Mouse (Mus musculus): ENCODE measurements around the gene Hexa. TPM values are rescaled to one million over a fixed set of nuclear protein-coding genes. Genes with fewer than 3 reads are reported as not detected.

Gene Hexa
- total and polyA plus RNA-seq, 2 experiments from 2014 or later: 52.7 to 52.9 TPM

GRCm38 (mm10) chr9:59589703-59590439 is 50.5 kb downstream of the Hexa start:
- Histone ChIP-seq H3K4me2 (ENCODE audit: low read depth, low read length) (peak overlapping the region; percentile 51), H3K9me3 (ENCODE audit: low read length) (no peaks in the 10 kb centered on the region), H3K36me3 (ENCODE audit: insufficient read depth, low read length) (no peaks in the 10 kb centered on the region), H3K4me1 (ENCODE audit: insufficient read depth, low read length) (peaks cover 9% of the 10 kb centered on the region; the same call in 1 of the 2 replicates), H3K4me3 (ENCODE audit: low read length) (no peak overlapping the region), H3K9ac (replicated peaks; ENCODE audit: low read length) (no peak overlapping the region), H3K27ac (peak overlapping the region; percentile 79; the same call in 1 of the 2 replicates), H3K27me3 (ENCODE audit: insufficient read depth, low read length) (no peaks in the 10 kb centered on the region)
- WGBS: 81% methylated on average over 10 of the region's 10 CpGs
- DNase-seq (ENCODE audit: low spot score) (no peak), ATAC-seq (no peak)
- no peak for TF ChIP-seq CTCF (IDR thresholded peaks at IDR 0.05; ENCODE audit: low read depth)

GRCm38 (mm10) chr9:59601661-59602060 is 62.3 kb downstream of the Hexa start:
- Histone ChIP-seq H3K36me3 (ENCODE audit: insufficient read depth, low read length) (peaks cover 18% of the 10 kb centered on the region), H3K9ac (replicated peaks; ENCODE audit: low read length) (no peak overlapping the region), H3K4me2 (ENCODE audit: low read depth, low read length) (no peak overlapping the region), H3K9me3 (ENCODE audit: low read length) (no peaks in the 10 kb centered on the region), H3K27ac (no peak overlapping the region), H3K4me1 (ENCODE audit: insufficient read depth, low read length) (no peaks in the 10 kb centered on the region), H3K27me3 (ENCODE audit: insufficient read depth, low read length) (no peaks in the 10 kb centered on the region), H3K4me3 (ENCODE audit: low read length) (no peak overlapping the region)
- DNase-seq (ENCODE audit: low spot score) (no peak), ATAC-seq (no peak)
- whole genome bisulfite sequencing: 83% methylated on average over 8 of the region's 8 CpGs
- TF ChIP-seq CTCF (IDR thresholded peaks at IDR 0.05; ENCODE audit: low read depth): no peak

GRCm38 (mm10) chr9:59605967-59606366 is 66.6 kb downstream of the Hexa start:
- Histone ChIP-seq H3K4me2 (ENCODE audit: low read depth, low read length) (no peak overlapping the region), H3K9me3 (ENCODE audit: low read length) (no peaks in the 10 kb centered on the region), H3K27me3 (ENCODE audit: insufficient read depth, low read length) (no peaks in the 10 kb centered on the region), H3K9ac (replicated peaks; ENCODE audit: low read length) (no peak overlapping the region), H3K4me3 (ENCODE audit: low read length) (no peak overlapping the region), H3K27ac (no peak overlapping the region), H3K4me1 (ENCODE audit: insufficient read depth, low read length) (no peaks in the 10 kb centered on the region), H3K36me3 (ENCODE audit: insufficient read depth, low read length) (peaks cover 18% of the 10 kb centered on the region)
- ATAC-seq (no peak), DNase-seq (ENCODE audit: low spot score) (no peak)
- peak; percentile 3; the same call in 1 of the 2 replicates for TF ChIP-seq CTCF (IDR thresholded peaks at IDR 0.05; ENCODE audit: low read depth)
- 58% methylated on average over 6 of the region's 6 CpGs for WGBS

GRCm38 (mm10) chr9:59610950-59611349 is 71.6 kb downstream of the Hexa start:
- Histone ChIP-seq H3K4me2 (ENCODE audit: low read depth, low read length) (no peak overlapping the region), H3K4me1 (ENCODE audit: insufficient read depth, low read length) (no peaks in the 10 kb centered on the region), H3K27me3 (ENCODE audit: insufficient read depth, low read length) (no peaks in the 10 kb centered on the region), H3K27ac (no peak overlapping the region), H3K9me3 (ENCODE audit: low read length) (no peaks in the 10 kb centered on the region), H3K9ac (replicated peaks; ENCODE audit: low read length) (no peak overlapping the region), H3K4me3 (ENCODE audit: low read length) (no peak overlapping the region), H3K36me3 (ENCODE audit: insufficient read depth, low read length) (no peaks in the 10 kb centered on the region; the same call in 1 of the 2 replicates)
- DNase-seq (ENCODE audit: low spot score): no peak
- no peak for ATAC-seq
- WGBS: 93% methylated on average over 2 of the region's 2 CpGs
- no peak for TF ChIP-seq CTCF (IDR thresholded peaks at IDR 0.05; ENCODE audit: low read depth)

Other genes with a start within 250 kb of the Hexa start
- 35.5 and 39.9 TPM in 2 replicates for gene Adpgk, start 248.0 kb upstream of the Hexa start, total RNA-seq (2014; rRNA removed)
- 18.2 and 19.5 TPM in 2 replicates for gene Adpgk, start 248.0 kb upstream of the Hexa start, polyA plus RNA-seq (2015; fragmentation: Nextera tagmentation; extraction: Ambion mirVana)
- gene Bbs4, start 186.0 kb upstream of the Hexa start, total RNA-seq (2014; rRNA removed): 32.9 and 55.5 TPM in 2 replicates
- gene Bbs4, start 186.0 kb upstream of the Hexa start, polyA plus RNA-seq (2015; fragmentation: Nextera tagmentation; extraction: Ambion mirVana): 52.2 and 56.1 TPM in 2 replicates
- 34.4 and 40.3 TPM in 2 replicates for gene Arih1, start 52.9 kb upstream of the Hexa start, total RNA-seq (2014; rRNA removed)
- 7.4 and 9.3 TPM in 2 replicates for gene Arih1, start 52.9 kb upstream of the Hexa start, polyA plus RNA-seq (2015; fragmentation: Nextera tagmentation; extraction: Ambion mirVana)
- 1.5 and 3.7 TPM in 2 replicates for gene Tmem202, start 307 bp downstream of the Hexa start, total RNA-seq (2014; rRNA removed)
- gene Tmem202, start 307 bp downstream of the Hexa start, polyA plus RNA-seq (2015; fragmentation: Nextera tagmentation; extraction: Ambion mirVana): 1.1 and 1.6 TPM in 2 replicates
- gene Celf6, start 38.4 kb downstream of the Hexa start, total RNA-seq (2014; rRNA removed): 82.3 and 91.7 TPM in 2 replicates
- gene Celf6, start 38.4 kb downstream of the Hexa start, polyA plus RNA-seq (2015; fragmentation: Nextera tagmentation; extraction: Ambion mirVana): 40.1 and 40.9 TPM in 2 replicates
- gene Parp6, start 77.7 kb downstream of the Hexa start, total RNA-seq (2014; rRNA removed): 123 and 129 TPM in 2 replicates
- 136 and 156 TPM in 2 replicates for gene Parp6, start 77.7 kb downstream of the Hexa start, polyA plus RNA-seq (2015; fragmentation: Nextera tagmentation; extraction: Ambion mirVana)
- 945 and 948 TPM in 2 replicates for gene Pkm, start 116.8 kb downstream of the Hexa start, total RNA-seq (2014; rRNA removed)
- gene Pkm, start 116.8 kb downstream of the Hexa start, polyA plus RNA-seq (2015; fragmentation: Nextera tagmentation; extraction: Ambion mirVana): 864 and 883 TPM in 2 replicates
- gene Gramd2, start 140.6 kb downstream of the Hexa start, total RNA-seq (2014; rRNA removed): 5.0 and 11.2 TPM in 2 replicates
- gene Gramd2, start 140.6 kb downstream of the Hexa start, polyA plus RNA-seq (2015; fragmentation: Nextera tagmentation; extraction: Ambion mirVana): 2.9 and 4.0 TPM in 2 replicates
- 2.4 and 8.2 TPM in 2 replicates for gene Senp8, start 211.2 kb downstream of the Hexa start, total RNA-seq (2014; rRNA removed)
- gene Senp8, start 211.2 kb downstream of the Hexa start, polyA plus RNA-seq (2015; fragmentation: Nextera tagmentation; extraction: Ambion mirVana): 4.3 and 5.6 TPM in 2 replicates
- gene Myo9a, start 211.4 kb downstream of the Hexa start, total RNA-seq (2014; rRNA removed): 25.0 and 46.3 TPM in 2 replicates
- 14.4 and 15.4 TPM in 2 replicates for gene Myo9a, start 211.4 kb downstream of the Hexa start, polyA plus RNA-seq (2015; fragmentation: Nextera tagmentation; extraction: Ambion mirVana)

All from hindbrain, postnatal 0 days (tissue).